Mouse (Mus musculus) MEL (cell line): ENCODE measurements around the gene Arrb2. TPM values are rescaled to one million over a fixed set of nuclear protein-coding genes. Genes with fewer than 3 reads are reported as not detected.

ENCODE experiments used
- DNase-seq: peaks from one replicate; pipeline ENCODE4 v3.0.0; 2011; ENCODE audit warnings: low read depth, low spot score
- H3K27ac ChIP-seq: 2 replicates; pipeline ENCODE4 v1.5.1; 2012; ENCODE audit warnings: low read depth, mild to moderate bottlenecking, control low read depth, low read length, moderate library complexity; ENCODE audit not compliant: control insufficient read depth
- H3K27me3 ChIP-seq, 2 experiments: fragments of 150-350 bp in 1 of 2; sonication (generic) in 1 of 2; 2 replicates each; pipeline ENCODE4 v1.6.1; 2012; ENCODE audit warnings: low read length in 2 of 2, mild to moderate bottlenecking in 2 of 2, improper control_type of control experiment in 1 of 2, moderate library complexity in 1 of 2; ENCODE audit not compliant: insufficient read depth in 2 of 2, control insufficient read depth in 1 of 2
- H3K36me3 ChIP-seq, 2 experiments: 2 replicates each; pipeline ENCODE4 v1.6.1; 2012 to 2014; ENCODE audit warnings: low read length in 2 of 2, improper control_type of control experiment in 1 of 2, inconsistent platforms in 1 of 2, mild to moderate bottlenecking in 1 of 2; ENCODE audit not compliant: insufficient read depth in 2 of 2, control insufficient read depth in 1 of 2
- H3K4me1 ChIP-seq, 2 experiments: fragments of 150-350 bp in 1 of 2; sonication (generic) in 1 of 2; 2 replicates each; pipeline ENCODE4 v1.6.1; 2012; ENCODE audit warnings: low read length in 2 of 2, improper control_type of control experiment in 1 of 2, mild to moderate bottlenecking in 1 of 2; ENCODE audit not compliant: insufficient read depth in 2 of 2, control insufficient read depth in 1 of 2
- H3K4me3 ChIP-seq, 2 experiments: fragments of 150-350 bp in 1 of 2; sonication (generic) in 1 of 2; 2 replicates each; pipeline ENCODE4 v1.5.1; 2012; ENCODE audit warnings: low read depth in 2 of 2, low read length in 2 of 2, mild to moderate bottlenecking in 2 of 2, moderate library complexity in 2 of 2, control low read depth in 1 of 2, improper control_type of control experiment in 1 of 2; ENCODE audit not compliant: control insufficient read depth in 1 of 2, insufficient read depth in 1 of 2
- H3K79me2 ChIP-seq: 2 replicates; pipeline ENCODE4 v1.6.1; 2012; ENCODE audit warnings: mild to moderate bottlenecking, low read length, moderate library complexity; ENCODE audit not compliant: control insufficient read depth, poor library complexity, insufficient read depth
- H3K9ac ChIP-seq: 2 replicates; pipeline ENCODE4 v1.6.1; 2012; ENCODE audit warnings: low read depth, mild to moderate bottlenecking, control low read depth, low read length, moderate library complexity; ENCODE audit not compliant: control insufficient read depth, poor library complexity, severe bottlenecking
- H3K9me3 ChIP-seq: fragments of 150-350 bp; sonication (generic); replicated peaks from 2 replicates; pipeline ENCODE4 v1.6.1; 2012; ENCODE audit warnings: mild to moderate bottlenecking, low read length, improper control_type of control experiment, moderate library complexity; ENCODE audit not compliant: insufficient read depth
- CHD1 ChIP-seq: IDR thresholded peaks from 2 replicates; pipeline ENCODE4 v1.6.1; 2012; ENCODE audit warnings: low read depth, mild to moderate bottlenecking, inconsistent platforms, low read length, improper control_type of control experiment
- ELF1 ChIP-seq: IDR thresholded peaks from 2 replicates; pipeline ENCODE4 v1.6.1; 2014; ENCODE audit warnings: low read depth, mild to moderate bottlenecking, inconsistent platforms, low read length, improper control_type of control experiment, moderate library complexity
- ETS1 ChIP-seq: IDR thresholded peaks from 2 replicates; pipeline ENCODE4 v1.6.1; 2012; ENCODE audit warnings: low read depth, mild to moderate bottlenecking, inconsistent platforms, low read length, improper control_type of control experiment, moderate library complexity
- GABPA ChIP-seq: IDR thresholded peaks from 2 replicates; pipeline ENCODE4 v1.6.1; 2012; ENCODE audit warnings: low read depth, mild to moderate bottlenecking, inconsistent platforms, low read length, improper control_type of control experiment, moderate library complexity
- JUND ChIP-seq: IDR thresholded peaks from 2 replicates; pipeline ENCODE4 v1.6.1; 2011; ENCODE audit warnings: low read depth, mild to moderate bottlenecking, improper control_type of control experiment, low read length
- MAFK ChIP-seq: IDR thresholded peaks from 2 replicates; pipeline ENCODE4 v1.6.1; 2011; ENCODE audit warnings: low read depth, mild to moderate bottlenecking, low read length, improper control_type of control experiment, borderline replicate concordance
- MAX ChIP-seq: IDR thresholded peaks from 2 replicates; pipeline ENCODE4 v1.6.1; 2011; ENCODE audit warnings: low read length, improper control_type of control experiment
- MYB ChIP-seq: IDR thresholded peaks from 2 replicates; pipeline ENCODE4 v1.6.1; 2011; ENCODE audit warnings: mild to moderate bottlenecking, low read depth, low read length, improper control_type of control experiment
- MYC ChIP-seq: IDR thresholded peaks from 2 replicates; pipeline ENCODE4 v1.6.1; 2011; ENCODE audit warnings: low read depth, mild to moderate bottlenecking, low read length, improper control_type of control experiment, moderate library complexity
- NELFE ChIP-seq: IDR thresholded peaks from 2 replicates; pipeline ENCODE4 v1.6.1; 2011; ENCODE audit warnings: low read depth, low read length, improper control_type of control experiment
- POLR2A ChIP-seq, 2 experiments: IDR thresholded peaks; 2 replicates each; pipeline ENCODE4 v1.6.1; 2011 to 2012; ENCODE audit warnings: low read length in 2 of 2, mild to moderate bottlenecking in 2 of 2, control low read depth in 1 of 2, improper control_type of control experiment in 1 of 2, low read depth in 1 of 2, moderate library complexity in 1 of 2; ENCODE audit not compliant: control insufficient read depth in 1 of 2, insufficient read depth in 1 of 2, poor library complexity in 1 of 2
- POLR2AphosphoS2 ChIP-seq: IDR thresholded peaks from 2 replicates; pipeline ENCODE4 v1.6.1; 2011; ENCODE audit warnings: low read length, improper control_type of control experiment
- POLR2AphosphoS5 ChIP-seq: IDR thresholded peaks from 2 replicates; pipeline ENCODE4 v1.6.1; 2012; ENCODE audit warnings: low read depth, borderline replicate concordance, mild to moderate bottlenecking, inconsistent platforms, low read length, moderate library complexity, mixed read lengths
- SIN3A ChIP-seq: IDR thresholded peaks from 2 replicates; pipeline ENCODE4 v1.6.1; 2012; ENCODE audit warnings: low read length, improper control_type of control experiment, inconsistent platforms
- TAL1 ChIP-seq: IDR thresholded peaks from 2 replicates; pipeline ENCODE4 v1.6.1; 2012; ENCODE audit warnings: mild to moderate bottlenecking, inconsistent platforms, low read length, moderate library complexity, mixed read lengths
- TBP ChIP-seq: IDR thresholded peaks from 2 replicates; pipeline ENCODE4 v1.8.0; 2011; ENCODE audit warnings: low read depth, low read length, improper control_type of control experiment
- USF2 ChIP-seq, 2 experiments: IDR thresholded peaks; 2 replicates each; pipeline ENCODE4 v1.6.1; 2011 to 2012; ENCODE audit warnings: improper control_type of control experiment in 2 of 2, low read length in 2 of 2, borderline replicate concordance in 1 of 2, inconsistent platforms in 1 of 2, low read depth in 1 of 2, mild to moderate bottlenecking in 1 of 2; ENCODE audit not compliant: insufficient read depth in 1 of 2
- ZKSCAN1 ChIP-seq: IDR thresholded peaks from 2 replicates; pipeline ENCODE4 v1.6.1; 2012; ENCODE audit warnings: low read depth, mild to moderate bottlenecking, inconsistent platforms, low read length, improper control_type of control experiment, moderate library complexity
- polyA plus RNA-seq, 2 experiments: library from polyadenylated mRNA; stranded (reverse) in 1 of 2; unstranded in 1 of 2; fragments of >175 nt in 1 of 2; fragments of >200 nt in 1 of 2; gene quantifications; 2 replicates each; pipeline versions ENCODE4 v1.2.1 to v1.2.4; 2012; ENCODE audit warnings: low replicate concordance in 2 of 2, low read depth in 1 of 2; ENCODE audit not compliant: insufficient read length in 2 of 2, insufficient read depth in 1 of 2, missing spikeins in 1 of 2
- total RNA-seq: library from RNA; depleted of rRNA; stranded (reverse); fragments of 300-350 nt; gene quantifications from 2 replicates; pipeline ENCODE4 v1.2.3, GENCODE M21; 2012

Gene Arrb2
- total and polyA plus RNA-seq, 3 experiments = 241 to 272 TPM; not detected in 1

GRCm38 (mm10) chr11:70438728-70439374 lies 6.4 kb downstream of the Arrb2 start (continued):
- TF ChIP-seq NELFE (no peak), MYB (no peak)

- Histone ChIP-seq H3K79me2 (no peaks in the 10 kb centered on the region), H3K27ac (no peak overlapping the region), H3K4me3 (no peak overlapping the region), H3K27me3 (no peaks in the 10 kb centered on the region), H3K9me3 (no peaks in the 10 kb centered on the region), H3K9ac (no peak overlapping the region), H3K4me1 (peaks cover 14 to 39% of the 10 kb centered on the region in 2 experiments), H3K36me3 (peaks cover 2 to 31% of the 10 kb centered on the region in 2 experiments; a peak in 3 of 4 replicates)
- no peak for TF ChIP-seq USF2 (IDR thresholded peaks at IDR 0.05; ENCODE audit: borderline replicate concordance in 1 of 2, insufficient read depth in 1 of 2, low read depth in 1 of 2, low read length in 2 of 2)
- TF ChIP-seq JUND = no peak
- no peak for TF ChIP-seq MAFK
- TF ChIP-seq GABPA = no peak
- no peak for TF ChIP-seq TAL1
- TF ChIP-seq POLR2A (IDR thresholded peaks at IDR 0.05; ENCODE audit: control insufficient read depth in 1 of 2, insufficient read depth in 1 of 2, low read depth in 1 of 2, low read length in 2 of 2, poor library complexity in 1 of 2) = no peak
- TF ChIP-seq ETS1 = no peak
- no peak for TF ChIP-seq TBP
- no peak for TF ChIP-seq MYC
- no peak for TF ChIP-seq ZKSCAN1
- TF ChIP-seq MAX = no peak
- TF ChIP-seq POLR2AphosphoS5 = no peak
- no peak for TF ChIP-seq ELF1
- TF ChIP-seq SIN3A = no peak
- DNase-seq = no peak
Measured at GRCm38 (mm10) chr11:70440637-70441036, 8.2 kb downstream of the Arrb2 start.

DNA sequence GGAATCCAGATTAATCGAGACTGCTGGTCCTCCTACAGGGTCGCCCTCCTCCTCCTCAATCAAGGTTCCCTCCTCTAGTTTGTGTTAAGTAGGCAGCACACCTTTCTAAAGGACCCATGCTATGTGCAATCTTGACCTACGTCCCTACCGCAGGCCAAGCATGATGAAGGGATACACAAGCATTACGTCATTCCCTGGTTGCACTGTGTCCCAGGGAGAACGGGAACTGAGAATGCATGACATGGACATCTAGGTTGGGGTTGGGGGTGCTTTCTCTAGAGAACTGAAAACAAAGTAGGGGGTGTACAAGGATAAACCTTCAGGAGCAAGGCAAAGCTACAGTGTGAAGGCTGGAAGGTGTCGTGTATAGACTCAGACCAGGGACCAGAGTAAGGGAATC lies 9.4 kb downstream of the Arrb2 start:
- Histone ChIP-seq H3K79me2 (no peaks in the 10 kb centered on the region), H3K4me3 (no peak overlapping the region)

More for the DNA sequence above, 9.4 kb downstream of the Arrb2 start:
- peaks cover 16 to 40% of the 10 kb centered on the region in 2 experiments for H3K4me1 ChIP-seq
- TF ChIP-seq POLR2AphosphoS2 (0 out of 2 replicates have a peak, but pooled peaks have one; percentile 22), CHD1 (no peak), POLR2A (IDR thresholded peaks at IDR 0.05; ENCODE audit: control insufficient read depth in 1 of 2, insufficient read depth in 1 of 2, low read depth in 1 of 2, low read length in 2 of 2, poor library complexity in 1 of 2) (peak in 1 of 2 experiments; percentile 39; a peak in 1 of 4 replicates)
- TF ChIP-seq, all 39 proteins: peak for 2
- no peak for DNase-seq
- H3K27me3 ChIP-seq = no peaks in the 10 kb centered on the region
- no peak overlapping the region for H3K9ac ChIP-seq
- no peak overlapping the region for H3K27ac ChIP-seq
- peaks cover 2 to 30% of the 10 kb centered on the region in 2 experiments; a peak in 3 of 4 replicates for H3K36me3 ChIP-seq
- no peaks in the 10 kb centered on the region for H3K9me3 ChIP-seq
